Mouse (Mus musculus): ENCODE data around the gene 1810043G02Rik. TPM values are rescaled to one million over a fixed set of nuclear protein-coding genes. Genes with fewer than 3 reads are reported as not detected.
"Not testable (repeated sequence)": the region's sequence is repeated elsewhere in the genome, so short reads cannot be mapped to it uniquely, and the experiment has no call there.

Gene 1810043G02Rik
- 66.6 and 82.8 TPM in 2 replicates for polyA plus RNA-seq (2012; rRNA removed)

DNA sequence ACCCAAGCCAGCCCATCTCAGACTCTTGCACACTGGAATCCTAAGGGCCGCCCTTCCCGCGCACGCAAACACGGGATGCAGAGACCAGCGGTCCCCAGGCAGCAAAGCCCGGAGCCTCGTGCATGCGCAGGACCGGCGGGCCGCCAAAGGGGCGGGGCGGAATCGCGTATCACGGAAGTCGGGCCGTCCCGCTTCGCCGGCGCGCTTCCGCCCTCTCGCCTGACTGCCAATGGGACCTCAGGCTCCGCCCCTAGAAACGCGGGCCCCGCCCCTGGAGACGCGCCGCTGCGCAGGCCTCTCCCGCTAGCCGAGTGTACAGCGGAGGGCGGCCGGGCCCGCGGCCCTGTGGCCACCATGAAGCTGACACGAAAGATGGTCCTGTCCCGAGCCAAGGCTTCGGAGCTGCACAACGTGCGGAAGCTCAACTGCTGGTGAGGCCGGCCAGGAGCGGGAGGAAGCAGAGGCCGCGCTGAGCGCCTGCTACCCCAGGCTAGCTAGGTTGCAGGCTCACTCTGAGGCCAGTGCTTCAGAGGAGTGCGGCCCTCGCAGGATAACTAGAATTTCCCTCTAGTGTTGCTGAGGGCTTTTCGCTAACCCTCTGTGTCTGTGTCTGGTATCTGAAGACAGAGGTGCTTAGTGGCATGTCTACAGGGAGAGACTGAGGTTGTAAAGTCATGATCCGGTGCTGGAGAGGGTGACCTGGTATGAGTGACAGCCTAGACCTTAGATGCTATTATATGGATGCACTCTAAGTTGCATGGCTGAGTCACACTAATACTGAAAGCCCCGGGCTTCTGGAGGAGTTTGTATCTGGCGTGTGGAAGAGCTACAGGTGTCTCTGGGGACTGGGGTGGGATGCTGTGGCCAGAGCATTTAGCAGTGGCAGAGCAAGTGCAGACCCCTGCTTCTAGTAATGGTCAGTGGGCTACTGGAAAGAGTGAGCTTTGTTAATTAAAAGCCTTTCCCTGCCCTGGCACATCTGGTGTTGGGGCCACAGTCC, at the start of gene 1810043G02Rik:
Gene 1810043G02Rik (plus strand): TSS at position 174 of the 1,000 bp plus-strand sequence.
- DNase-seq (ENCODE audit: extremely low spot score in 1 of 2, low spot score in 1 of 2), result peak; percentile 93 to 99

DNA sequence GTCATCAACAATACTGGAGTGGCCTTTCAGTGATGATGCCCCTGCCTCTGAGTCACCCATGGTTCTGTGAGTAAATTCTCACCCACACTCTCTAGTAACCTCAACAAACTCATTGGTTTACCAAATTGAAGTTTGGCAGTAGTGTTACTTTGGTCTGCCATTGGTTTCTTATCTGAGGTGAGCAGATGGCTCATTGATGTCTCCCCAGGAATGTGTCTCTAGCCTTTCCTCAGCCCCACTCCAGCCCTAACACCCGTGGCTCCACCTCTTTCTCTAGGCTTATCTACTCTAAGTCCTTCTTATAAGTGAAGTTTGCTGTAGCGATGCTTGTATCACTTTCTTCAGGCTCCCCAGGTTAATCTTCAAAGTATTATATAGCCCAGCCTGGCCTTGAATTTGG, 38.6 kb upstream of the 1810043G02Rik start:
- no peak for DNase-seq (ENCODE audit: extremely low spot score in 1 of 2, low spot score in 1 of 2)

DNA sequence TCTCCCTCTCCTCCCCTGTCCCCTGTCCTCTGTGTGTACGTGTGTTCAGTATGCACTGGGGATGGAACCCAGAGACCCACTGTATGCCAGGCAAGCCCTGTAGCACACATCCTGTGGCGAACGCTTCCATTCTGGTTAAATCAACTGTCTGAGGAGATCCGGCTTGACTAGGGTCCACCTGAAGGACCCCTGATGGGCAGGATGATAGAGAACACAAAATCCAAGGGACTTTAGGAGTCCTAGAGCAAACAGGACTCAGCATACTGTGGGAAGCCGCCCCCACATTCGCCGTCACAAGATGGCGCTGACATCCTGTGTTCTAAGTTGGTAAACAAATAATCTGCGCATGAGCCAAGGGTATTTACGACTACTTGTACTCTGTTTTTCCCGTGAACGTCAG, 27.9 kb upstream of the 1810043G02Rik start:
- not testable (repeated sequence) for DNase-seq (ENCODE audit: extremely low spot score in 1 of 2, low spot score in 1 of 2)

DNA sequence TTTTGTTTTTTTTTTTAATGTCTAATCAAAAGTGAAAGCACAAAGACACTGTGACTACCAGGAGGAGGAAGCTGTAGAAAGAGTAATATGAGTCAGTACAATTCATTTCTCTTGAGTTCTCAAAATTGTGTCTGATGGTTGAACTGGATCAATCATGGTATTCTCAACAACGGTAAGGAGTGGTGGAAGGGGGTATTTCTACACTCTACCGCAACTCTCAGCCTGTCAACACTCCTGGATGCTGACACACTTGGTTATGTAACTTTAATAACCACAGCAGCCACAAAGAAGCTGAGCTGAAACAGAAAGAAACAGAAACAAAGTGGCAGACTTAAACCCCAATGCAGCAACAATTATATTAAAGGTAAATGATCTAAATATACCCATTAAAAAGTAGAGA, 15.6 kb upstream of the 1810043G02Rik start:
- DNase-seq (ENCODE audit: extremely low spot score in 1 of 2, low spot score in 1 of 2), result no peak

DNA sequence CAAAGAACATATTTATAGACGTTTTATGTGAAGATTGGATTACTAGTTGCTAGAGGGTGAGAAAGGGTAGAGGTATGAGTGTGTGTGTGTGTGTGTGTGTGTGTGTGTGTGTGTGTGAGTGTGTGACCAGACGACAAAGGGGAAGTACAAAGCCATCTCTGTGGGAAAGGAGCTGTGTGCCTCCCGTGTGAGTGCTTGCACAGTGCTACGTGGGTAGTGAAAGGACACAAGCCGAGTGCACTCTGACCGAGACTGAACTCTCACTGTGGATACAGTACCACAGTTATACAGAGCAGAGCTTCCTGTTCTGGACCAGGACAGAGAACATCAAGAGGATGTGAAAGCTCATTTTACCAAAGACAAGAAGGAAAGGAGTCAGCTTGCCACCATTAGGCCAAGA, 14.4 kb upstream of the 1810043G02Rik start:
- DNase-seq (ENCODE audit: extremely low spot score in 1 of 2, low spot score in 1 of 2), result no peak

DNA sequence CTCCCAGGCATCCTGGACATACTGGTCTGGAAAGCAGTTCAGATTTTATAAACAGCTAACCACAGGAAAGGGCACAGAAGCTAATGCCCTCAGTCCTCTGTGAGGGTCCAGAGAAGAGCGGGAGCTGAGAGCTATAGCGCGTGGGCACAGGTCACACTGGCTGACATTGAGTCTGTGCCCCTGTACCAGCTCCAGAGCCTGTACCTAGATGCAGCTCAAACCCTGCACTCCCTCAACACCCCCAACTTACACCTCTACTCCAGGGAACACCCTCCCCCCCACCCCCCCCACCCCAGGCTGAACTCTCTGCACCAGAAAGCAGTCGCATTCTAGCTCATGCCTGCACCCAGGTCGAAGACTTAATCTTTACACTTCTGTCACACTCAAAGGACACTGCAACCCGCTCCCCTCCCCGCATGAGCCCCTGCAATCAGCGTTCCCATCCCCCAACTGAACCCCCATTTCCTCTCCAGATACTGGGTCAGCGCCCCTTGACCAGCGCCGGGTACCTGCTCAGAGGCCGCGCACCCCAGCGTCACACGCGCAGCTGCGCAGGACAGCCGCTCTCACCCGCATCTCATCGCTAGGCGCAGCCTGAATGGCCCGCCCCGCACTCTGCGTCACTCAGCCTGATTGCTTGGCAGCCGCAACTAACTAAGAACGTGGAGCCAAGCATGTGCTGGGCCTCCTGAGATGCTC, 8.9 kb upstream of the 1810043G02Rik start:
- DNase-seq (ENCODE audit: extremely low spot score in 1 of 2, low spot score in 1 of 2), result peak; percentile 56 to 80

DNA sequence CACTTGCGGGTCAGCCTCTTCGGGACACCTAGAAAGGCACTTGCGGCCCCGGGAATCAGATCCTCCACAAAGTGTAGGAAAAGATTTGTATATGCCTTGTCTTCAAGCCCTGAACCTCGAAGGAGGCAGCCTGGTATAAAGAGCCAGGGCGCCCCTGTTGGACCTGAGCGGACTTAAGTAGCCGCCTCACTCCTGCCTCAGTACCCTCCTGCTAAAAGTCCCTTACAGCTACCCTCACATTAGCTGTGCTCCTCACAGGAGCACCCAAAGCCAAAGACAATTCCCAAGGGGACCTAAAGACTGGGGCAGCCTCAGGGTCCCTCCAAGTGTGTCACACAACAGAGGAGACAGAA, 8.4 kb upstream of the 1810043G02Rik start:
- DNase-seq (ENCODE audit: extremely low spot score in 1 of 2, low spot score in 1 of 2), result no peak

DNA sequence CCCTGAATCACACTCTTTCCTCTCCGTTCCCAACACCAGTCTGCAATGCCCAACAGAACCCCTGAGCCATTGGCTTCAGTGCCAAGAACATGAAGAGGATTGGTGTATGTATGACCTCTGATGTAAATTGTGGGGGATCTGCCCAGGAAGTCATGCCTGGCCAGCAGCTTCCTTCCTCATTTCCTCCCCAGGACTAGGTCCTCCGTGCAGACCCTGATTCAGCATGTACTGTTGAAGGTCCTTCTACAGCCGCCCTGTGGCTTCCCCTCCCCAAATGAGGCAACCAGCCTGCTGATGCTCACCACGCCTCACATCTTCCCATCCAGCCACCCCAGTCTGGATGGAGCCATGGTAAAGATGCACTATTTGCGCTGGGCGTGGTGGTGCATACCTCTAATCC, 7.8 kb upstream of the 1810043G02Rik start, which contains the start of gene Trpm2:
Gene Trpm2 (minus strand): TSS at position 83 of the 400 bp plus-strand sequence.
- no peak for DNase-seq (ENCODE audit: extremely low spot score in 1 of 2, low spot score in 1 of 2)

DNA sequence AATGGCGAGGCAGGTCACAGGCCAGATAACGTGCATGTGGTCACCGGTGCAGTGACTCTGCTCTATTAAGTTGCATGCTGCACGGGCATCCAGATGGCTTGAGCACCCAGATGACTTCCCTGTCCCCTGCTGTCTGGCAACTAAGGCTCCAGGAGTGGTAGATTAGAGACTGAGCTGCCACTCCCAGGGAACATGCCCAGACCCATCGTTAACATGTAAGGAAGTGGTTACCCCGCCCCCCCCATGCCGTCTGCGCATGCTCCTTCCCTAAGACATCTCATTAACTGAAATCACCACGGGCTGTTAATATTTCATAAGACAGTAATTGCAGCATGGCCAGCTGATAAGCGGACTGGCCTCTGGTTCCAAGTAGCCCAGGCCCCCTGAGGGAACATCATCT, 7.1 kb upstream of the 1810043G02Rik start:
- no peak for DNase-seq (ENCODE audit: extremely low spot score in 1 of 2, low spot score in 1 of 2)

DNA sequence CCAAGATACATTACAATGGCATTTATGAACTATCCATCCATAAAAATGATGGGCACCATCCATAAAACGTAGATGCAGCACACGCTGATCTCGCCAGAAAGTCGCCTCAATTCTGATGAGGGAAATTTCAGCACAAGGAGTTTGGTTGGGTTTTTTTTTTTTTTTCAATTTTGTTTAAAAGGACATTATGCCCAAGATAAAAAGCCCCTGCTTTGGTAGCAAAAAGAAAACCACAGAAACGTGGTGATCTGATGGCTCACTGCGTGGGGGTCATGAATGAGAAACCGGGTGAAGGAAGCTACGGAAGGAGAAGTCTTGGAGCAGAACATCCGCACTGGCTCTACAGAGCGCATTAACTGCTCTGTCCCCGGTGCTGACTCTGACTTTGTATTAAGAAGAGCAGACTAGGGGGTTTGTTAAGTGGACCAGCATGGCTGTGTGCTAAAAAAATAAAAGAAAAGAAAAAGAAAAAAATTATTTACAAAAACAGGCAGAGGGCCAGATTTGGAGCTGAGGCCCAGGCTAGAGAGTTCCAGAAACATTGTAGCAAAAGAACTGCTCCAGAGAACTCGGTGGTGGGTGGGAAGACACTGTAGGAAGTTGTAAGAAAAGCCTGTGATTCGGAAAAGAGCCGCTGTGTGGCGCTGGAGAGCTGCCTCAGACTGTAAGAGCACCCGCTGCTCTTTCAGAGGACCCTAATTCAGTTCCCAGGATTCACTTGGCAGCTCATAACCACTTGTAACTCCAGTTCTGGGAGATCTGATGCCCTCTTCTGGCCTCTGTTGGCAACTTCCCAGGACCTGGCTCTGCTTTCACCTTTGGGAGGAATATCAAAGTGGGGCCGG, 6.4 kb upstream of the 1810043G02Rik start:
- DNase-seq (ENCODE audit: extremely low spot score in 1 of 2, low spot score in 1 of 2), result peak in 1 of 2 experiments; percentile 75

DNA sequence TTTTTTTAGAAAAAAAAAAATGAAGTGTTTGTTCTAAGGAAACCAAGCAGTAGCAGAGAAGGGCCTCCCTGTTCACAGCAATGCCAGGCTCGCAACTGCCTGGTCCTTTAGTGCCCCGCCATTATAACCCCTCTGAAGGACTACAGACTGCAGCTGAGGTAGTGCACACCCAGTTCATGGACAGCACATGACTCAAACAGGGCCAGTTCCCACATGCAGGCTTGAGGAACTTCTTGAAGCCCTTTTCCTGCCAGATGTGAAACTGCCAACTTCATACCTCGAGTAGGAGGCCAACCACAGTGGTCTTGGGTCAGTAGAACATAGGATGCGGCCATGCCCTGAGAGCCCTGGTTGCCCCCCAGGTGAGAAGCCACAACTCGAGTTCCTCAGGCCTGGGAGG, 4.0 kb upstream of the 1810043G02Rik start:
- DNase-seq (ENCODE audit: extremely low spot score in 1 of 2, low spot score in 1 of 2), result no peak

DNA sequence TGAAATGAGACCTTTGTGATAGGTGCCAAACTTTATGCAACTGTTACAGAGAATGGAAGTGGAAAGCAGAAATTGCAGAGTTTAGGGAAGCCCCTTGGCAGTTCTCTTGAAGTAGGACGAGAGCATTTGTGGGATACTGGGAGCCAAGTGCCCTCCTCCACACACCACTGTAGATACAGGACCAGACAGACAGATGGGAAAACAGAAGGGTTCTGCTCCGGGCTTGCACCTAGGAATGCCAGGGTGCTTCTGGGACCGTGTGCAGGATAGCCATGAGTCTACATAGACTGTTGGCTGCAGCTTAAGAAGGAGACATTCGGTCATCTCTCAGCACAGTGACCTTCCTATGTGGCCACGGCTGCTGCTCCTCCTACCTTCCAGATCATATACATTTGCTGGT, 3.5 kb upstream of the 1810043G02Rik start:
- no peak for DNase-seq (ENCODE audit: extremely low spot score in 1 of 2, low spot score in 1 of 2)

DNA sequence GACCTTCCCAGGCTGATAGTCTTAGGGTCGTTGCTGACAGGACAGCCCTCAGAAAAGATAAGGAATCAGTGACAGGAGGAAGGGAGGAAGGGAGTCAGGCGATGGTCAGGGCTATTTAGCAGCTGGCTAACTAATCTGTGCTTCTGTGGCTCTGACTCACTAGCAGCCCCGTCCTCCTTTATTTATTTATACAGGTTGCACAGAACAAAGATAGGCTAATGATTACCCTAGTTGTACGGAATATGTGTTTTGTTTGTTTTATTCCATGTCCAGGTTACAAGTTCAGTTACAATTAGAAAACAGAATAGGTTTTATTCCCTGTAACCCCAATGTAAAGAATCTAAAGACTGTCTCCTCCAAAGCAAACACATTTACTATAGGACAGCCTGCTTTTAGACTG, 2.7 kb upstream of the 1810043G02Rik start:
- DNase-seq (ENCODE audit: extremely low spot score in 1 of 2, low spot score in 1 of 2), result no peak

DNA sequence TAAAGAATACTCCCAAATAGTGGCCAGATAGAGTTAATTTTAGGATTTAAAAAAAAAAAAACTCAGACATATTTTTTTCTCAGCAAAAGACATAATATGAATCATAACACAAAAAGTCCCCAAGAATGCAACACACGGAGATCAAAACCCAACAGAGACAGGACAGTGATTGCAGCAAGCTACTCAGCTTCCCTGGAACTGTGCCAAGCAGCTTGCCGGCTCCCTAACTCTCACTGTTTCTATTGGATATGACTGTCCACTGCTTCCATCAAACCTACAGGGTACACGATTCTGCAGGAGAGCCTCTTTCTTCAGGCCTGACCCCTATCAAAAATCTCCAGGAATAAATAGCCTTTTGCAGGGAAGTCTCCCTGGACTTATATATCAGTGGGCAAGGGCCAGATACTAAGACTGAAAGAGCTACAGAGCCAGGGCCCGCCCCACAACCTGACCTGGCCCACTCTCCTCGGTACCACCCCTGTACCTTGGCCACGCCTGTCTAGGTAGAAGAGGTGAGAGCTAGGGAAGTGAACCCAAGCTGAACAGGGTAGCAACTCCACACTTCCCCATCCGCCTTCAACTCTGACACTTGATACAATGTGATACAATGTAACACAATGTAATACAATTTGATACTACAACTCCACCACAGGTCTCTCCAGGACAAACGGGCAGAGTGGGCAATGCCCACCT, 1.7 kb upstream of the 1810043G02Rik start:
- no peak for DNase-seq (ENCODE audit: extremely low spot score in 1 of 2, low spot score in 1 of 2)

DNA sequence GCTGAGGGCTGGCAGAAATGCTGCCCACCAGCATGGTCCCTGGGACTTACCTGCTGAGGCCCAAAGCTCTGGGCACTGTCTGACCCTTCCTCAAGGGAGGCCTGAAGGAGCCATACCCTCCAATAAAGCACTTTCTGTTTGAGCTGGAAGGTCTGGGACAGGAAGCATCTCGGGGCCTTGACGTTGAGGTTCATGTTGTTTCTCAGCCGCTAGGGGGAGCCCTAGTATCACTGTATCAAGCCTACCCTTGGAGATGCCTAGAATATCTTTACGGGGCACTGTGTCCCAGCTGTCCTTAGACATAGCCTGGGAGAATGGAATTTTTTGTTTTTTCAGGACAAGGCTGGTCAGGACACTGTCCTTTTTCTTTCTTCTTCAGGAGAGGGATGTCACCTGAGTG, 6.3 kb downstream of the 1810043G02Rik start:
- peak in 1 of 2 experiments; percentile 91 for DNase-seq (ENCODE audit: extremely low spot score in 1 of 2, low spot score in 1 of 2)

DNA sequence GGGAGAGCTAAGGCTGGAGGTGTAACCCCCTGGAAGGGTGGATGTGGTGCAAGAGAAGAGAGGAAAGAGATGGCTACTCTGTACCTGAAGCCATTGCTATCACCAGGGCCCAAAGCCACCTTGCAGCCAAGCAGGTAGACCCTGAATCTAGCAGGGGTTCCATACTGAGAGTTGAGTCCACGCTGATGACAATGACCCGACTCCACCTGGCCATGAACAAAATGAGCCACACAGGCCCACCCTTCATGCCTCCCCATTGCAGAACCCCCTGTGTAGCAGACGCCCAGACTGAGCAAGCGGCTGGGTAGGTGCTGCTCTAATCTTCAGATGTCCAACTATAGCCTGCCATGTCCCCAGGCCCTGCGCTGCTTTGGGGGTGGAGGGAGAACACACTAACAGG, 7.5 kb downstream of the 1810043G02Rik start:
- no peak for DNase-seq (ENCODE audit: extremely low spot score in 1 of 2, low spot score in 1 of 2)

DNA sequence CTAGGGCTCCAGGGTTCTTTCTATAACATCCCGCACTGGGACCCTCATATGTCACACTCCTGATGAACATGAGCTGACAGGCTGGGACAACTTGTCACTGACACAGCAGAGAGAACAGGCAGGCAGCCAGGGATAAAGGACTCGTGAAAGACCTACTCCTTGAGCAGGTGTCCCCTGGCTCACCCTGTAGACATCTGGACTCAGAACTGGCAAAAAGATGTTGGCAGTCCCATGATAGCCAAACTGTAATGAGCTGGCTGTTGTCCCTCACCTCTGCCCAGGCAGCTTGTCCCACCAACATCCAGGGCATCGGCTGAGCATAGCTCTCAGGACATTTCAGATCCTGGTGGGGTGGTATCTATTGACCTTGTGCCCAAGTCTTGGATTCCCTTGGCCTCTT, 17.3 kb downstream of the 1810043G02Rik start:
- DNase-seq (ENCODE audit: extremely low spot score in 1 of 2, low spot score in 1 of 2), result no peak

DNA sequence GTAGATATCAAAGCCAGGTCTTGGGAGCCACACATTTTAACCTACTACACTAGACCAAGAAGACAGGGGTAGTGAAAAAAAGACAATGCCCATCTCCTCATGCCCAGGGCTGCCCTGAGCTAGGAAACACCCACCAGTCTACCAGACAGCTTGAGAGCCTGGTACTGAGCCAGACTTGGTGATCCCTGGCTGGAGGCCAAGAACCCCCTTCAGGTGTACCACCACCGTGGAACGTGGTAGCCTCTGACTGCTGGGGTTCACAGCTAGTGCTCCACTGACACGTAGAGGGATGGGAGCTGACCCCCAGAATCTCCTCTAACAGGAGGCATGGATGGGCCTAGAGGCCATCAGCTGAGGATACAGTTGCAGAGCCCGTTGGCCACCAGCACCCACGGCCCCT, 21.9 kb downstream of the 1810043G02Rik start:
- no peak for DNase-seq (ENCODE audit: extremely low spot score in 1 of 2, low spot score in 1 of 2)

DNA sequence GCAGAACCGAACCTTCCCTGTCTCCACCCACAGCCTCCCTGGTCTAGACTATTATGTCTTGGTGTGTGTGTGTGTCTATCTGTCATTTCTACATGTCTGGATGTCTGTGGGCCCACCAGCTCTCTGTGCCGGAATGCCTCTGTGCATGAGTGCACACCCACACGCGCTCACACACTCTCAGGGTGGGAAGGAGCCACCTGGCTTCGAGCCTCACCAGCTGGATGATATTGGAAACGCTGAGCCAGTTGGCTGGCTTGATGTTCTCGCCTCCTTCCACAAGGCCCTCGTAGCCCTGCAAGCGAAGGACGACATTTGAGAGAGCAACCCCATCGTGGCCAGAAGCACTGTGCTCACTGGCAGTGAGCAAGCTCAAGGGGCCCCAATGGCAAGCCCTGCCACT, 23.5 kb downstream of the 1810043G02Rik start:
- DNase-seq (ENCODE audit: extremely low spot score in 1 of 2, low spot score in 1 of 2), result peak; percentile 92 to 95

DNA sequence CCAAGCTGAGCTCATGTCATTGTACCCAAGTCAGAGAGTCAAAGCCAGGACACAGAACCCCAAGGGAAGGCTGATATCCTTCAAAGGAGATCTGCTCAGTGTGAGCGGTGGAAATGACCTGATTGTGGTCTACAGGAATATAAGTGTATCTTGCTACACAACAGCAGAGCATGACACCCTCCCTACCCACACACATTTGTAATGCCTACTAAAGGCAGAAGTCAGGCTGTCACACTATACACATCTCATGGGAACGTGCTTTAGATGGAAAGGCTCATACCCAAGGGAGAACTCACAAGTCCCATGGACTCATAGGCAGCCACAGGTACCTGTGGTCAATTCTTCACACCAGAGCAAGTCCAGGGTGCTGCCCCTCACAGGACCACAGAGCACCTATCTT, 24.0 kb downstream of the 1810043G02Rik start:
- no peak for DNase-seq (ENCODE audit: extremely low spot score in 1 of 2, low spot score in 1 of 2)

Measured in frontal cortex, adult 2 months (tissue).